Mouse (Mus musculus) left cerebral cortex, adult 6 months (tissue): ENCODE results near the gene Coq8b. TPM values are rescaled to one million over a fixed set of nuclear protein-coding genes. Genes with fewer than 3 reads are reported as not detected.

Experiments used
- long read RNA-seq, 2 experiments: library from polyadenylated mRNA; unstranded; transcript quantifications; one replicate each; pipeline ENCODE4 v2.0.0; 2019 to 2020
- polyA plus RNA-seq: library from polyadenylated mRNA; unstranded; fragments of <200 nt; fragmentation: Nextera tagmentation; gene quantifications from 2 replicates; pipeline ENCODE4 v1.2.3, GENCODE M21; 2021

The Coq8b gene
- 11.5 and 12.7 TPM in 2 replicates for polyA plus RNA-seq
- long read RNA-seq, experiment 1, transcript Coq8b-201 (15 exons, 2,181 nt) = major isoform, 100 of 137 reads
- long read RNA-seq, experiment 1, transcript Coq8b-202 (14 exons, 2,276 nt) = minor isoform, 13 of 137 reads
- long read RNA-seq, experiment 1, partial matches to known transcripts = 6 of 137 reads
- long read RNA-seq, experiment 1, other reads (novel, unspliced or antisense) = 15 of 137 reads
- long read RNA-seq, experiment 2, transcript Coq8b-201 (15 exons, 2,181 nt) = major isoform, 9 of 16 reads
- long read RNA-seq, experiment 2, partial matches to known transcripts = 1 of 16 reads
- long read RNA-seq, experiment 2, other reads (novel, unspliced or antisense) = 3 of 16 reads

GRCm38 (mm10) chr7:27232781-27233281 lies at the start of gene Coq8b:
TSS of gene Coq8b (plus strand) at chr7:27233023.

GRCm38 (mm10) chr7:27195681-27196611 lies 36.9 kb upstream of the Coq8b start, which contains the start of the genes BC024978 and Snrpa:
TSS of gene BC024978 (plus strand) at chr7:27195781.
TSS of gene Snrpa (minus strand) at chr7:27196271.

GRCm38 (mm10) chr7:27228281-27228821 lies 4.5 kb upstream of the Coq8b start, which contains the start of gene Itpkc:
TSS of gene Itpkc (minus strand) at chr7:27228661.

GRCm38 (mm10) chr7:27258205-27258899 lies 25.5 kb downstream of the Coq8b start, which contains the start of gene Numbl:
TSS of gene Numbl (plus strand) at chr7:27258433.

Other genes starting within 250 kb of the Coq8b start
- not detected in 2 replicates for gene Cyp2a12, start 203.9 kb upstream of the Coq8b start, polyA plus RNA-seq
- 0.33 TPM in 1 of 2 replicates, not detected in the other for gene Cyp2f2, start 113.1 kb upstream of the Coq8b start, polyA plus RNA-seq
- gene Cyp2t4, start 79.3 kb upstream of the Coq8b start, polyA plus RNA-seq = not detected in 2 replicates
- gene Egln2, start 66.2 kb upstream of the Coq8b start, polyA plus RNA-seq = 72.0 and 79.6 TPM in 2 replicates
- 94.7 and 122 TPM in 2 replicates for gene Rab4b, start 54.1 kb upstream of the Coq8b start, polyA plus RNA-seq
- not detected in 2 replicates for gene Gm21983, start 51.9 kb upstream of the Coq8b start, polyA plus RNA-seq
- 11.9 and 12.4 TPM in 2 replicates for gene Mia, start 51.9 kb upstream of the Coq8b start, polyA plus RNA-seq
- gene BC024978, start 37.2 kb upstream of the Coq8b start, polyA plus RNA-seq = 5.2 and 6.1 TPM in 2 replicates
- gene Snrpa, start 36.8 kb upstream of the Coq8b start, polyA plus RNA-seq = 137 and 152 TPM in 2 replicates
- gene Itpkc, start 4.4 kb upstream of the Coq8b start, polyA plus RNA-seq = 0.42 and 1.8 TPM in 2 replicates
- 6.7 and 57.8 TPM in 2 replicates for gene Numbl, start 25.4 kb downstream of the Coq8b start, polyA plus RNA-seq
- 6.9 and 14.5 TPM in 2 replicates for gene Ltbp4, start 104.7 kb downstream of the Coq8b start, polyA plus RNA-seq
- gene Shkbp1, start 123.0 kb downstream of the Coq8b start, polyA plus RNA-seq = 2.8 and 4.2 TPM in 2 replicates
- not detected in 2 replicates for gene Gm20479, start 124.4 kb downstream of the Coq8b start, polyA plus RNA-seq
- gene Sptbn4, start 214.7 kb downstream of the Coq8b start, polyA plus RNA-seq = 2.0 and 12.2 TPM in 2 replicates
- gene Blvrb, start 215.0 kb downstream of the Coq8b start, polyA plus RNA-seq = 40.4 and 54.5 TPM in 2 replicates
- gene Sertad3, start 240.7 kb downstream of the Coq8b start, polyA plus RNA-seq = 3.2 and 3.6 TPM in 2 replicates